Mouse (Mus musculus) R1 (cell line): Measurements from ENCODE around the gene Cdc73.
"Not testable (repeated sequence)": the region's sequence is repeated elsewhere in the genome, so short reads cannot be mapped to it uniquely, and the experiment has no call there.

Experiments
- DNase-seq: peaks from one replicate; pipeline ENCODE4 v3.0.0-alpha.2; 2018; ENCODE audit warnings: low read depth, low spot score

Cdc73 gene

DNA sequence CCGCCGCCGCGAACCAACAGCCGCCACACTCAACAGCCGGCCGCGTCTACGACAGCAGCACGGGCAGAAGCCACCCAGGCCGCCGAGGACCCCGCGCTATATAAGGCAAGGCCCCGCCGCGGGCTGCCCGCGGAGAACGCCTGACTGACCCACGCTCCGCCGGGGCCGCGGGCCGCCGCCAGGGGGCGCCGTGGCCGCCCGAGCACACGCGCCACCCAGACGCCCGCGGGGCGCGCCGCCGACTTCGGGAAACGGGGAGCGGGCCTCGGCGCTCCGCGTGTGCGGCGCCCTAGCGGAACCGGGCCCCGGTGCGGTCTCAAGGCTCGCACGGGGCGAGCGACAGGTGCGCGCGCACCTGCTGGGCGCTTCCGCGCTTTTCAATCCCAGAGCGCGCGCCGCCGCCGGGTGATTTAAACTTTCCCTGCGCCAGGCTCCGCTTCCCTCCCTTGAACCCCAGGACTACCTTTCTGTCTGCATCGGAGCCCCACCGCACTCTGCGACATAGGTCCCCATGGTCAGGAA is at the start of gene Cdc73:
Gene Cdc73, minus strand, starts transcription at position 153 of the 522 bp plus-strand sequence.
- peak; percentile 82 for DNase-seq

- DNase-seq: peak; percentile 54
Measured at GRCm38 (mm10) chr1:143745871-143746270, 43.2 kb upstream of the Cdc73 start.

GRCm38 (mm10) chr1:143742186-143742585 is 39.5 kb upstream of the Cdc73 start:
- no peak for DNase-seq

DNA sequence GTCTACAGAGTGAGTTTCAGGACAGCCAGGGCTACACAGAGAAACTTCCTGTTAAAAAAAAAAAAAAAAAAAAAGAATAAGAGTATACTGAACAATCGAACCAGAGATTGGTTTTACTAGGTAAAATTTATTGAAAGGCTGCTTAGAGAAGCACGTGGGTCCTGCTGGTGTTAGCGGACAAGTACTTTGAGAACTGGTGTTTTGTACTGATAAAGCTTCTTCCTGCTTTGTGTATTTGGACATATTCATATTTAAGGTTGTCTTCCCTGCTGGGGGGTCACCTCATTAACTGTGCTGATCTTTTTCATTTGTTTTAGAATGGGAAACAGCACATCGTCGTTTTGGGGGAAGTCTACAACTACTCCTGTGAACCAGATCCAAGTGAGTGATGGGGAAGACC is 38.6 kb upstream of the Cdc73 start:
- DNase-seq: no peak

- DNase-seq: no peak
Measured at GRCm38 (mm10) chr1:143740581-143740980, 37.9 kb upstream of the Cdc73 start.

DNA sequence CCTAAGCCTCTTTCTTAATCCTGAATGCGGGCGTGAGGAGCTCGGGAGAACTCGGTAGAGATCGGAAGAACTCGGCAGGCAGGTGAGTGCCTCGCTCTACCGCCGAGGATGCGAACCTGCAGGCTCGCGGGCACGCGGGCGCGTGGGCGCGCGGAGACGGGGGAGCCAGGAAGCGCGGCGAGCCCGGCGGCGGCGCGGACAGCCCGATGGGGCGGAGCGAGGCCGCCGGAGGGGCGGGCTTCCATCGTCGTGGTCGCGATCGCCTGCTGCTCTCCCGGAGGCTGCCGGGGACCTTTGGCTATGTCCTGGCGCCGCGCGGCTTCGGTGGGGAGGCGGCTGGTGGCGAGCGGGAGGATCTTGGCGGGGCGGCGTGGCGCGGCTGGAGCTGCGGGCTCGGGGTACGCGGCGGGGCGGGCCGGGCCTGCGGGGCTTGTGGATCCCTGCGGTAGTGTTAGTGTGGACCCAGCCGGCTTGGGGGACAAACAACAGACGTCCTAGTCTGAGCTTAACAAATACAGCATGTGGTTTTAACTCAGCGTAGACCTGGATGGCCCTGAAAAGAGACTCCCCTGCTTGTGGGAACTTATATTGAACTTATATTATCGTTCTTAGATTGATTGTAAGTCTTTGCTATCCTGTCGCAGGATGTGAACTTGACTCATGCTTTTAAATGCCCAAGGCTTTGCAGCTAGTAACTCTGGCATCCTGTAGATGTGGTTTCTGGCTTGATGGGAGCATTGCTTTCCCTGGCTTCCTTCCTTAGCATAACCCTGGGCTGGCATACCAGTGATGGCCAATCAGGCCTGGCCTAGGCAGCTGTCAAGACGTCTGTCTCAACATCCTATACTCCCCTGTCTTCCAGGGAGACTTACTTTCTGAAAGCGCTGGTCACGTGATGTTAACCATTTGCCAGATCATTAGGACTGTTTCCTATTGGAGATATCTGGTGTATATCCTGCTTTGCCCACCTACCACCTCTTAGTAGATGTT is 37.0 kb upstream of the Cdc73 start:
- DNase-seq: peak; percentile 87

GRCm38 (mm10) chr1:143738811-143739210 is 36.1 kb upstream of the Cdc73 start:
- DNase-seq: peak; percentile 16

DNA sequence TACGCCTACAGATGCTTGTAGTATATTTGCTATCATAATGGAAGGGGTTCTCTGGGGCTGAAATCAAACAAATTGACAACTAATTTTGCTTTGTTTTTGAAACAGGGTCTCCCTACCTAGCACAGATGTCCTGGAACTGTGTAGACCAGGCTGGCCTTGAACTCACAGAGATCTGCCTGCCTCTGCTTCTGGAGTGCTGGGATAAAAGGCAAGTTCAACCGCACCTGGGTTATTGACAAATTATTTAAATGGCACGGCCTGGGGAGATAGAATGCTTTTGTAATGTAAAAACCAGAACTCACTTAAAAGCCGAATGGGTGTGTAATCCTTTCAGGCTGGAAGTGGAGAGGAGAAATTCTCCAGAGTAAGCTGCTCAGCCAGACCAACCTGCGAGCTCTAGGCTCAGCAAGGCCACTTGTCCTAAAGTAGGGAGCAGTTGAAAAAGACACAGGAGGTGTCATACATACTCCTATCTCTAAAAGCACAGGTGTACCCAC is 31.3 kb upstream of the Cdc73 start:
- peak; percentile 91 for DNase-seq

DNA sequence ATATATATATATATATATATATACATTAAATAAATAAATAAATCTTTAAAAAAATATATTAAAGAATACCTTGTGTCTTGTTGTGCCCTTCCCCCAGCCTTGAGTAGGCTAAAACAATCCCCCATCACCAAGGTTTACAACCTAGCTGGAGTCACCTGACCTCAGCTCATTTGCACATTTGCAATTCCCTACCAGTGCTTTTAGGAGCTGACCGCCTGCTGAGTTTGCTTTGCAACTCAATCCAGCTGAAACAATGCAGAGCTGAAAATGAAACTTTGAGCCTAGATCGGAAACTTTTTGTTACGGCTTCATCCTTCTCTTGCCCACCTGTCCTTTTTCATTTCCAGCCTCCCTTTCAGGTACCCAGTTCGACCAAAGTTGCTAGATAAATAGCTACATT is 29.0 kb upstream of the Cdc73 start:
- peak; percentile 96 for DNase-seq

GRCm38 (mm10) chr1:143730899-143731298 is 28.2 kb upstream of the Cdc73 start:
- peak; percentile 89 for DNase-seq

- no peak for DNase-seq
Measured at GRCm38 (mm10) chr1:143727701-143728445, 25.2 kb upstream of the Cdc73 start.

DNA sequence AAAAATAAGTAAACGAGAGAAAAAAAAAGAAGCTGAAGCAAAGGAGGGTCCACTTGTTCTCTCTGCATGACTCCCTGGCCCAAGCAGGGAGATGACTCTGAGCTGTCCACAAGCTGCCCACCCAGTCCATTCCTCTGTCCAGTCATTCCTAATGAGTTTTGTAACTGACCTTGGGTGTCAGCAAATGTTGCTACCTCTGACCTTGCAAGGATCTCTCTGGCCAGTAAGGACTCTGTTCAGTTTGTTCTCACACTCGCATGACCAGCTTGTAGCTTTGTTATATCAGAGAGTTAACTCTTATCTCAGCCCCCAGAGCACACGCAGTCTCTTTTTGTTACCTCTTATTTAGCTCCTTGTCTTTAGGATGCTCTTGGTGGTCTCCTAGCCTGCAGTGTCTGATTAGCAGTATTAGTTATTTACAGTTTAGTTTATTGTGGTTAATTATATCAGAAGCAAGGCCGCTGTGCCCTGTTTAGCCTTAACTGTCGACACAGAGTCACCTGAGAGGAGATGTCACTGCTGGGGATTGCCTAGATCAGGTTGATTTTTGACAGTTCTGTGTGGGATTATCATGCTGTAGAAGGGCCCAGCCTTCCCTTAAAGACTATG is 21.9 kb upstream of the Cdc73 start:
- no peak for DNase-seq

GRCm38 (mm10) chr1:143716038-143716437 is 13.3 kb upstream of the Cdc73 start, which contains the start of gene Glrx2:
TSS of gene Glrx2 (plus strand) at chr1:143716338.
- DNase-seq: not testable (repeated sequence)

- no peak for DNase-seq
Measured at GRCm38 (mm10) chr1:143710627-143710976, 7.9 kb upstream of the Cdc73 start.

DNA sequence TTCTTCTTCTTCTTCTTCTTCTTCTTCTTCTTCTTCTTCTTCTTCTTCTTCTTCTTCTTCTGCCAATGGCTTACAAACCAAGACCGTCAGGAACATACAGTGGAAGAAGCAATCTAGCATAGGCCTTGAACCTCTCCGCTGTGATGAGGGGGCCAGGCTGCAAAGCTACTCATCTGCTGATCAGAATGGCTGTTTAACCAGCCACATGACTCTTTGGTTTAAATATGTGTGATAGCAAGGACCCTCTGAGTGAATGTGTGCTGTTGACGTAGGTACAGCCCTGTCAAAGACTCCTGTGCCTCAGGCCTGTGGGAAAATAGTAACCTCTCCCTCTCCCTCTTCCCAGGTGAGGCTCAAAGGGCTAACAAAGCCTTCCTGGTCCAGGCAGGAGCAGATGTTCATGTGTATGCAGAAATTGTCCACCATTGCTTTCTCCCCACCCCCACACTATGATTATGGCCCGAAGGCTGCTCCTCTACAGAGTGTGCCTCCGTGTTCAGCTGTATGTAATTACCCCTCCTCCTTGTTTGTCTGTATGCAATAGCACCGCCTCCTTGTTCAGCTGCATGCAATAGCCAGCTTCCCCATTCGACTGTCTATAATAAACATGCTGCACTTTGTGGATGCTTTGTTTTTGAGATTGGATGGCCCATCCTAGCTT is 7.4 kb upstream of the Cdc73 start:
- DNase-seq: no peak

DNA sequence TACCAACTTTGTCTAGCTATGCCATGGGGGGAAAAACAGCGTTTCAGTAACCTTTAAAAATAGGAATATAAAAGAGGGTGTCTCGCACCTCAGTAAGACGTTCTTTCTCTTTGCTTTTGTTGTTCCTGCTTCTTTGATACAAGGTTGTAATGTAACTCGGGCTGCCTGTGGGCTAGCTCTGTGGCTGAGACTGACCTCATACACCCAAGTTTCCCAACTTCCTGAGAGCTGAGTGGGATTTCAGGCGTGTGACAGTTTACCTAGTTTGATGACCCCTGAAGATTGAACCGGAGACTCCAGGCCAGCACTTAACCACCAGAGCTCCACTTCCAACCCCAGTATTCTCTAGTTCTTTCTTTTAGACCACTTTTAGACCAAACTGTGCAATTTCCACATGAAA is 5.7 kb upstream of the Cdc73 start:
- DNase-seq: no peak

DNA sequence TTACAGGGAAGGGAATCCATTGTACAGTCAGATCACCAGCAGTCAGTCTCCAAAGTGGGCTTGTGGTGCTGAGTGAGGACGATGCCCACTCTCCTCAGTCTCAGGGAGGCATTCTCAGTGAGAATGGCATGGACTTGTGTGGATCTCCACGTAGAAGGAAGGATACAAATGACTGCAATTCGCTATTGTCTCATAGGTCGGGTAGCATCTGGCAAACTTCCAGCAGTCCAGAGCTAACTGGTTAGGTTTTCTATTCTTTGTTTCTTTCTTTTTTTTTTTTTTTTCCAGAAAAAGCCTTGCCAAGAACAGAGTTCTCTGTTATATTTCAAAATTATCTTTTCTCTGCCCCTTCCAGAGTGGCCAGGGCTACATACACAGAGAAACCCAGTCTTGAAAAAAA is 4.3 kb upstream of the Cdc73 start:
- DNase-seq: no peak

GRCm38 (mm10) chr1:143702141-143702740 is 452 bp downstream of the Cdc73 start:
- DNase-seq: peak; percentile 67

GRCm38 (mm10) chr1:143701736-143702135 is 957 bp downstream of the Cdc73 start:
- peak; percentile 13 for DNase-seq

GRCm38 (mm10) chr1:143684849-143685248 is 17.8 kb downstream of the Cdc73 start:
- no peak for DNase-seq

DNA sequence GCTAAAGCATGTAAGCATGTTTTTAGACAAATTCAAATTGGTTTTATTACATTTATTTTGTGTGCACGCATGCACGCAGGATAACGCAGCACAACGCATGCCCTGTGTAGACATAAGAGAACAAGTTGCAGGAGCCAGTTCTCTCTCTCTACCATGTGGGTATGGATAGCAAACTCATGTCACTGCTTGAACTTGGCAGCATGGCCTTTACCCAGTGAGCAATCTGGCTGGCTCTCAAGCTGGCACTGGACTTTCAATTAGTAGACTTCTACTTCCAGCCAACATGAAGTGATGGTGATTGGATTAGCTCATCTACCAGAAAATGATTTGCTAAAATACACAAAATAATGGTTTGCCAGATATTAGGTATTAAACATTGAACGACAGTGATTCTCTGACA is 21.6 kb downstream of the Cdc73 start:
- no peak for DNase-seq
